29 mouse cellular contexts compared by ENCODE assay signal in genomic region chr14:59686229-59686628, GRCm38 (mm10).
"Had no signal": no experiment of that assay in that cellular context is flagged by ENCODE, and none has a peak within 500 bp of the region (broad histone marks: within the 10 kb centered on the region; RNA-seq: fewer than 3 reads in every experiment).

No protein-coding gene starts in this region.

- DNase-seq: cerebellum, adult 2 months; cerebellum, adult 8-10 months; cerebellum, adult 9-10 months; cerebellum, adult 9-11 months; cerebellum, postnatal 10 days; cerebellum, postnatal 14 days; cerebellum, postnatal 25 days; cerebellum, postnatal 36 days; embryo, embryonic 11 days; forebrain, postnatal 0 days; gastrocnemius, adult 2 months; gastrocnemius, postnatal 10 days; gastrocnemius, postnatal 14 days; gastrocnemius, postnatal 25 days; gastrocnemius, postnatal 36 days; heart, adult 11 months; heart, adult 18-20 months; heart, adult 2 months had no signal

- H3K4me1 ChIP-seq: forebrain, embryonic 12.5 days; forebrain, embryonic 13.5 days; forebrain, embryonic 15.5 days had no signal

- H3K27ac ChIP-seq: embryonic facial prominence, embryonic 10.5 days; embryonic facial prominence, embryonic 12.5 days; embryonic facial prominence, embryonic 13.5 days; embryonic facial prominence, embryonic 15.5 days; forebrain, embryonic 10.5 days; forebrain, embryonic 12.5 days; forebrain, embryonic 13.5 days; forebrain, embryonic 15.5 days; gastrocnemius, adult 2 months; heart, adult 2 months had no signal

- H3K9me3 ChIP-seq: embryonic facial prominence, embryonic 10.5 days; embryonic facial prominence, embryonic 12.5 days; embryonic facial prominence, embryonic 13.5 days; embryonic facial prominence, embryonic 15.5 days; forebrain, embryonic 10.5 days; forebrain, embryonic 12.5 days; forebrain, embryonic 13.5 days; forebrain, embryonic 15.5 days had no signal

- H3K9ac ChIP-seq: embryonic facial prominence, embryonic 12.5 days; embryonic facial prominence, embryonic 13.5 days; embryonic facial prominence, embryonic 15.5 days; forebrain, embryonic 12.5 days; forebrain, embryonic 13.5 days; forebrain, embryonic 15.5 days; forebrain, postnatal 0 days had no signal

- H3K27me3 ChIP-seq: embryonic facial prominence, embryonic 12.5 days; embryonic facial prominence, embryonic 13.5 days; forebrain, embryonic 12.5 days; forebrain, embryonic 13.5 days; forebrain, embryonic 15.5 days had no signal

- H3K36me3 ChIP-seq: embryonic facial prominence, embryonic 10.5 days; embryonic facial prominence, embryonic 12.5 days; embryonic facial prominence, embryonic 13.5 days; embryonic facial prominence, embryonic 15.5 days; forebrain, embryonic 10.5 days; forebrain, embryonic 12.5 days; forebrain, embryonic 15.5 days had no signal

- H3K4me3 ChIP-seq: embryonic facial prominence, embryonic 10.5 days; embryonic facial prominence, embryonic 12.5 days; embryonic facial prominence, embryonic 13.5 days; embryonic facial prominence, embryonic 15.5 days; erythroblast, embryonic 14.5 days; forebrain, embryonic 10.5 days; forebrain, embryonic 12.5 days; forebrain, embryonic 13.5 days; forebrain, embryonic 15.5 days; gastrocnemius, adult 2 months; heart, adult 2 months had no signal

- ATAC-seq: forebrain, embryonic 13.5 days; forebrain, embryonic 14.5 days; forebrain, embryonic 15.5 days; forebrain, embryonic 16.5 days; forebrain, postnatal 0 days had no signal

- H3K4me2 ChIP-seq: embryonic facial prominence, embryonic 12.5 days; embryonic facial prominence, embryonic 13.5 days; embryonic facial prominence, embryonic 15.5 days; forebrain, embryonic 12.5 days; forebrain, embryonic 13.5 days; forebrain, embryonic 15.5 days had no signal
